ENCODE assay signal across 27 mouse cellular contexts in the genomic region with DNA sequence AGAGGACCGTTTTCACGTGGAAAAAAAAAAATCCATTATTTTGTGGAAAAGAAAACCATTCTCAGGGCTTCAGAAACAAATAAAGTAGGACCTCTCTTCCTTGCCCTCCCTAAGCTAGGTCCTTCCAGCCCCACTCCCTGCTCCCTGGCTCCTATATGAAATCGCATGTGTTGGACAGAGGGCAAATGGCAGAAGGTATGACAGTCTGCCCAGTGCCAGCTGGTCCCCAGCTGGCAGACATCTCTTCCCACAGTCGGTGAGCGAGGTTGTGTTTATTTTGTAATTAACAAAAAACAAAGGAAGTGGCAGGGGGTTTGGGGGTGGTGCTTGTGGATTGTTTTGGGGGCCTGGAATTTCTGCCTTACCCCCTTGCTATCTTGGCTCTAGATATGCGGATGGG. TPM values are rescaled to one million over a fixed set of nuclear protein-coding genes. Genes with fewer than 3 reads are reported as not detected.
DNase-seq lines count a peak whose midpoint lies in the region; ATAC-seq lines count a peak whose summit lies in the region.
"Had no signal": no experiment of that assay in that cellular context is flagged by ENCODE, and none has a peak within 500 bp of the region (broad histone marks: within the 10 kb centered on the region; RNA-seq: fewer than 3 reads in every experiment).

No protein-coding gene starts in this region.

- no peak overlapping the region for H3K4me2 ChIP-seq in forebrain, embryonic 14.5 days (ENCODE audit: low read length)
- H3K4me2 ChIP-seq in forebrain, embryonic 11.5 days (ENCODE audit: low read depth, low read length, severe bottlenecking), result no peak overlapping the region
- H3K4me2 ChIP-seq in hindbrain, embryonic 14.5 days (replicated peaks), result no peak overlapping the region
- H3K4me2 ChIP-seq: embryonic facial prominence, embryonic 15.5 days; heart, embryonic 11.5 days; liver, embryonic 11.5 days had no signal

- no peak overlapping the region for H3K9ac ChIP-seq in forebrain, embryonic 14.5 days (ENCODE audit: low read length)
- H3K9ac ChIP-seq in forebrain, embryonic 11.5 days (ENCODE audit: low read length), result no peak overlapping the region
- no peak overlapping the region for H3K9ac ChIP-seq in hindbrain, embryonic 14.5 days
- H3K9ac ChIP-seq: embryonic facial prominence, embryonic 15.5 days had no signal

- DNase-seq in forebrain, embryonic 14.5 days (ENCODE audit: low spot score), result peak; percentile 41
- DNase-seq in forebrain, embryonic 11.5 days (ENCODE audit: low spot score), result no peak
- peak; percentile 88 for DNase-seq in brain, adult 2 months (ENCODE audit: low read depth, low spot score)
- peak; percentile 55 for DNase-seq in cerebellum, adult 8-10 months
- DNase-seq in hindbrain, embryonic 14.5 days (ENCODE audit: low spot score), result peak; percentile 34
- no peak for DNase-seq in adrenal gland, postnatal 10 days
- no peak for DNase-seq in adrenal gland, postnatal 14 days
- DNase-seq in layer of hippocampus, adult 11-12 months (ENCODE audit: low spot score), result no peak
- DNase-seq: adrenal gland, postnatal 36 days; gastrocnemius, adult 2 months; heart, postnatal 10 days; kidney, adult 18-20 months; kidney, postnatal 10 days; lung, adult 18-20 months; midbrain, embryonic 14.5 days; thymus, postnatal 14 days had no signal

- no peaks in the 10 kb centered on the region for H3K9me3 ChIP-seq in forebrain, embryonic 14.5 days (replicated peaks; ENCODE audit: control insufficient read depth, low read length)
- H3K9me3 ChIP-seq in forebrain, embryonic 11.5 days (ENCODE audit: control insufficient read depth, low read length), result no peaks in the 10 kb centered on the region
- H3K9me3 ChIP-seq in hindbrain, embryonic 14.5 days (ENCODE audit: control insufficient read depth, low read length), result no peaks in the 10 kb centered on the region
- H3K9me3 ChIP-seq: embryonic facial prominence, embryonic 15.5 days had no signal

- 67% methylated on average over 6 of the region's 6 CpGs for WGBS in forebrain, embryonic 14.5 days
- WGBS in forebrain, embryonic 11.5 days, result 80% methylated on average over 6 of the region's 6 CpGs
- WGBS in hindbrain, embryonic 14.5 days, result 59% methylated on average over 6 of the region's 6 CpGs

- H3K27me3 ChIP-seq in forebrain, embryonic 14.5 days (replicated peaks; ENCODE audit: control insufficient read depth, insufficient read depth, low read length), result no peaks in the 10 kb centered on the region
- no peaks in the 10 kb centered on the region for H3K27me3 ChIP-seq in forebrain, embryonic 11.5 days (ENCODE audit: control insufficient read depth, insufficient read depth, low read length)
- H3K27me3 ChIP-seq in hindbrain, embryonic 14.5 days (ENCODE audit: control insufficient read depth, insufficient read depth, low read length), result no peaks in the 10 kb centered on the region
- H3K27me3 ChIP-seq: embryonic facial prominence, embryonic 15.5 days had no signal

- H3K4me1 ChIP-seq in forebrain, embryonic 14.5 days (ENCODE audit: control insufficient read depth, insufficient read depth, low read length), result peaks cover 3% of the 10 kb centered on the region; the same call in 1 of the 2 replicates
- H3K4me1 ChIP-seq in forebrain, embryonic 11.5 days (replicated peaks; ENCODE audit: control insufficient read depth, insufficient read depth, low read length), result no peaks in the 10 kb centered on the region
- H3K4me1 ChIP-seq in hindbrain, embryonic 14.5 days (replicated peaks; ENCODE audit: control insufficient read depth, insufficient read depth, low read length), result peaks cover 6% of the 10 kb centered on the region

- no peak for ATAC-seq in forebrain, embryonic 14.5 days
- ATAC-seq in forebrain, embryonic 11.5 days (replicated peaks; ENCODE audit: low FRiP score), result no peak
- ATAC-seq in hindbrain, embryonic 14.5 days (ENCODE audit: low FRiP score), result no peak
- ATAC-seq: activated CD4-positive, CD25-positive, alpha-beta regulatory T cell, adult 4 months; CD4-positive, CD25-positive, alpha-beta regulatory T cell, adult 4 months; Patski had no signal

- no peaks in the 10 kb centered on the region for H3K36me3 ChIP-seq in forebrain, embryonic 14.5 days (ENCODE audit: control insufficient read depth, insufficient read depth, low read length)
- no peaks in the 10 kb centered on the region for H3K36me3 ChIP-seq in forebrain, embryonic 11.5 days (ENCODE audit: control insufficient read depth, insufficient read depth, low read length)
- no peaks in the 10 kb centered on the region for H3K36me3 ChIP-seq in hindbrain, embryonic 14.5 days (replicated peaks; ENCODE audit: control insufficient read depth, insufficient read depth)
- H3K36me3 ChIP-seq: embryonic facial prominence, embryonic 15.5 days had no signal

- H3K27ac ChIP-seq in forebrain, embryonic 14.5 days (ENCODE audit: low read depth, low read length), result no peak overlapping the region
- no peak overlapping the region for H3K27ac ChIP-seq in forebrain, embryonic 11.5 days (ENCODE audit: low read depth, low read length)
- H3K27ac ChIP-seq in hindbrain, embryonic 14.5 days, result peak overlapping the region; percentile 64
- H3K27ac ChIP-seq: embryonic facial prominence, embryonic 15.5 days; gastrocnemius, adult 2 months had no signal

- H3K4me3 ChIP-seq in forebrain, embryonic 14.5 days (ENCODE audit: low read depth, low read length), result no peak overlapping the region
- no peak overlapping the region for H3K4me3 ChIP-seq in forebrain, embryonic 11.5 days (ENCODE audit: low read depth, low read length)
- no peak overlapping the region for H3K4me3 ChIP-seq in hindbrain, embryonic 14.5 days (replicated peaks; ENCODE audit: low read length)
- H3K4me3 ChIP-seq: embryonic facial prominence, embryonic 15.5 days; gastrocnemius, adult 2 months; megakaryocyte, embryonic 14.5 days had no signal

RNA-seq across cellular contexts. Expression of a gene that starts 56.6 kb away (rescaled TPM):
- not detected in 2 replicates for polyA plus RNA-seq in forebrain, embryonic 14.5 days (2014; fragmentation: Nextera tagmentation; extraction: Ambion mirVana)
- not detected in 2 replicates for polyA plus RNA-seq in forebrain, embryonic 11.5 days (2014; fragmentation: Nextera tagmentation; extraction: Ambion mirVana)
- polyA plus RNA-seq in hindbrain, embryonic 14.5 days (2014; fragmentation: Nextera tagmentation; extraction: Ambion mirVana), result not detected in 2 replicates
- not detected for total RNA-seq in adrenal gland, postnatal 10 days (2021)
- total RNA-seq in adrenal gland, postnatal 14 days (2021), result not detected in 2 replicates
- total RNA-seq: adrenal gland, postnatal 36 days; ES-E14; gastrocnemius, adult 2 months; granulocyte monocyte progenitor cell, adult 5-6 weeks; heart, postnatal 10 days; left cerebral cortex, adult 18-20 months had no signal
- polyA plus RNA-seq: activated CD4-positive, CD25-positive, alpha-beta regulatory T cell, adult 4 months; CD4-positive, CD25-positive, alpha-beta regulatory T cell, adult 4 months; embryonic facial prominence, embryonic 15.5 days; heart, embryonic 11.5 days; limb, embryonic 11.5 days; liver, embryonic 11.5 days; midbrain, embryonic 14.5 days; Patski had no signal

Comparison
In these comparisons a context has a peak if more than half of its experiments do, and no peak if none do; other contexts are left out.
1. DNase-seq: peak in forebrain, embryonic 14.5 days (single experiment), brain, adult 2 months (single experiment), cerebellum, adult 8-10 months (single experiment) and hindbrain, embryonic 14.5 days (single experiment); none in forebrain, embryonic 11.5 days (single experiment), adrenal gland, postnatal 10 days (single experiment), adrenal gland, postnatal 14 days (single experiment) and layer of hippocampus, adult 11-12 months (single experiment).